Mouse (Mus musculus): ENCODE results near the gene Ntmt1.

Ntmt1 gene

DNA sequence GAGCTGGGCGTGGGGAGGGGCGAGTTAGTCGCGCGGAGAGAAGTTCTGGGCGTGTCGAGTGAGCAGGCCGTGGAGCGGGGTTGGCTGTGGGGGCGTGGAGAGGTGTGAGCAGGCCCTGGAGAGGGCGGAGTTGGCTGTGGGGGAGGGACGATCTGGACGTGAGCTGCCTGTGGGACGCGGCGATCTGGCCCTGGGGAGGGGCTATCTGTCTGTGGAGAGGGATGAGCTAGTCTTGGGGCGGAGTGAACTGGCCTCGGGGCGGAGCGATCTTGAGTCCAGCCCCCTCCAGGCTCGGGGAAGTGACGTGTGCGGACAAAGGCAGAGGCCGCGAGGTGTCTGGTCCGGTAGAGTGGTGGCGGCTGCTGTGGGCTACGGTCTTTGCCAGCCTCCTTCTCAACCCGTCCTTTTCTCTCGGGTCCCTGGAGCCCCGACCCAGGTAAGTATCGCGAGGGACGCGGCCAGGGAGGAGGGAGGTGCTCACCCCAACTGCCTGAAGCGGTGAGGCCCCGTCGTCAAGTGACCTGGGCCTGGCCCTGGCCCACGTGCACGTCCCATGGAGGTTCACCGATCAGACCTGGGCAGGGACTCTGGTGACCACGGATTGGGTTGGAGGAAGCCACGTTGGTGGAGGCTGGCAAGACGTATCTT, at the start of gene Ntmt1:
Gene Ntmt1, plus strand, starts transcription at position 179 of the 648 bp plus-strand sequence.
- peak; percentile 99 for DNase-seq (ENCODE audit: low read depth, low spot score)

DNA sequence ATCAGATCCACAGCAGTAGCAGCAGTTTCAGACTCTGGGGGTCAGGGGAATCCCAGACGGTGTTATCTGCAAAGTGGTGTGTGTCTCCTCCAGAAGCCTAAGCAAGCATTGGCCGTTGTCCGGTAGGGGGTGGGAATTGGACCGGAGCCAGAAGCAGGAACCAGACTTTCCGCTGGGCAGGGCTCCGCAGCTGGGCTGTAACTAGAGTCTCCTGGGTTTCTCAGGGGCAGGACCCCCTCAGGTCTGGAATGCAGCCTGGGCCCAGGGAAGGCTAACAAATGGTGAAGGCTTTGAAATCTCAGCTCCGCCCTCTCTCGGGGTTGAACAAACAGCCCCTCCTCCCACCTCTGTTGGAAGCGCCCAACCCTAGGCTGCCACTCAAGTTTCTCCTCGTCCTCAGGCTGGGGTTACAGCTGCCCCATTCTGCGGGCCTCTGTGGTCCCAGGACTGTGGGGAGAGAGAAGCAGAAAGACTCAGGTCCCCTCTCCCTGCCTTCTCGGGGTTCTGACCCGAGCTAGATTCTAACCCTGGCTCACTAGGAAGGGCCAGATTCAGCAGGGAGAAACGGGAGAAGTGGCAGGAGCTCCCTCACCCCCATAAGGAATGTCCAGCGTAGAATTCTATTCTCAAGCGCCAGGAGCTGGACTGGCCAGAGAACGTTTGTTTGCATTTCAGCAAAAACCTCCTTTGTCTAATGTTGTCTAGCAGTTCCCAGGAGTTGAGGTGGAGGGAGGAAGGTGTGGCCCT, 49.1 kb upstream of the Ntmt1 start:
- DNase-seq (ENCODE audit: low read depth, low spot score), result no peak

DNA sequence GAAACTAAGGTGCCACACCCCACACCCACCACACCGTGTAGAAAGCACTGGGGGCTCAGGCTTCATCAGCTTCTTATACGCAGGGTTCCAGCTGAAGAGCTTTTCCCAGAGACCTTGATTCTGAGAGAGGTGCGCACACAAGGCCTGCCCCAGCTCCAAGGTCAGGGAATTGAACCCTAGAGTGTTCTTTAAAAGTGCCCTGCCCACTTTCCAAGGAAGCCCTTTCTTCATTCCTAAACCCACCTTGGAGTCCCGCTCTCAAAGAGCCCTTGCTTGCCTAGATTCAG, 48.6 kb upstream of the Ntmt1 start:
- DNase-seq (ENCODE audit: low read depth, low spot score), result no peak

- DNase-seq (ENCODE audit: low read depth, low spot score), result no peak
Observed at GRCm38 (mm10) chr2:30759442-30759841, 48.2 kb upstream of the Ntmt1 start.

DNA sequence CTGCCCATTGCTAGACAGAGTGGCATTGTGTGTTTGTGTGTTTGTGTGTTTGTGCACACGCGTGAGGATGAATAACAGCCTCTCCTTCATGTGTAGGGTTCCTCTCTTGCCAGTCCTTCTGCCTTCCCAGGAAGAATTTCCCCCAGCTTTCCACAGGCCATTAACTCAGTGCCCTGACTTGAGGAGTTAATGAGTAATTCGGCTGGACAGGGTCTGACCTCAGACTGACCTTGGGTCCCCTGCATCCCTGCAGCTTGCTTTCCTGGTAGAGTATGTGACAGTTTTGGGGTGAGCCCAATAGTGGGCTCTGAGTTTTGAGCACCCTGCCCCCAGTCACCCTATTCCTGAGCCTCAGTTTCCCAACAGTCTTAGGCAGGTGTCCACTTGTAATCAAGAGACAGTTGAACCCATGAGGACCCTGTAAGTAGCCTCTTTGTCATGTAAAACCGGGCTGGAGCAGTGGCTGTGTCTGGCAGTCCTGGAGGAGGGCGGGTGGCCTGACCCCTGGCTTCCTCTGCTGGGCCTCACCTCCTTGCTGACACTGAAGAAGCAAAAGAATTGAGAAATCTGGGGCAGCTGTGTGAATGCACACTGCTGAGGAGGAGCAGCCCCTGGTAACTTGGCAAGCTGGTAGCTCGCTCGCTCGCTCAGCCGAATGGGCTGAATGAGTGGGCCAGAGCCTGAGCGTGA, 47.6 kb upstream of the Ntmt1 start:
- DNase-seq (ENCODE audit: low read depth, low spot score), result no peak

- no peak for DNase-seq (ENCODE audit: low read depth, low spot score)
Observed at GRCm38 (mm10) chr2:30760706-30761105, 46.9 kb upstream of the Ntmt1 start.

GRCm38 (mm10) chr2:30766446-30766845, 41.2 kb upstream of the Ntmt1 start:
- DNase-seq (ENCODE audit: low read depth, low spot score), result no peak

GRCm38 (mm10) chr2:30767626-30768240, 39.9 kb upstream of the Ntmt1 start:
- DNase-seq (ENCODE audit: low read depth, low spot score), result no peak

DNA sequence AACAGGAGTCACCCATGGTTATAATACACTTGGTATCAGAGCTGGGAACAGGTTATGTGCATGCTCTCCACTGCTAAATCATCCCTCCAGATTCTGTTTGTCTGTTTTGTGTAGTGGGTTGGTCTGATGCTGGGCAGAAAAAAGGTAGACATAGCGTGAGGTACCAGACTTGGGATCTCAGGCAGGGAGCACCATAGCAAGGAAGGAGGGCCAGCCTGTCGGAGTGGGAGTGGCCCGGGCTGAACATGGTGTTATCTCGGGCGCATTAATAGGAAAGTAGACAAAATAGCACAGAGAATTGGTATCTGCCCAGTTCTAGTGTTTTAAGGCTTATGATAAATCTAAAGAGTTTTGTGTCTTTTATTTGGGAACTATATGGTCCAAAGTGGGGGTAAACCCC, 39.1 kb upstream of the Ntmt1 start:
- DNase-seq (ENCODE audit: low read depth, low spot score), result no peak

DNA sequence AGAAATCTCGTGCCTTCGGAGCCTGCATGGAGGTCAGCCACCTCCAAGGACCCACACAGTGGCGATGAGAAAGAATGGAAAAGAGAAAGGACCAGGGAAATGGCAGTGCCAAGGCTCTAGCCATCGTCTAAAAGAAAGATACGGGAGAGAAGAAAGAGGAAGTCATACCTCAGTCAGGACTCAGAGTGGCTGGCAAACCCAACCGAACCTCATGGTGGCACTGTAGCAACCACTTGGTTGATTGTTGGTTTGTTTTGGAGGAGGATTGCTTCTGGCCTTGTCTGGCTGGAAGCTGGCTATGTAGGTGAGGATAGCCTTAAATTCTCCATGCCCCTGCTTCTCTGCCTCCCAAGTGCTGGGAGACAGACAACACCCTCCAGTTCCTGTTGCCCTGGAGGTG, 38.4 kb upstream of the Ntmt1 start:
- no peak for DNase-seq (ENCODE audit: low read depth, low spot score)

GRCm38 (mm10) chr2:30771368-30771805, 36.2 kb upstream of the Ntmt1 start:
- no peak for DNase-seq (ENCODE audit: low read depth, low spot score)

GRCm38 (mm10) chr2:30771806-30772460, 35.7 kb upstream of the Ntmt1 start:
- no peak for DNase-seq (ENCODE audit: low read depth, low spot score)

GRCm38 (mm10) chr2:30772581-30773312, 34.9 kb upstream of the Ntmt1 start:
- no peak for DNase-seq (ENCODE audit: low read depth, low spot score)

DNA sequence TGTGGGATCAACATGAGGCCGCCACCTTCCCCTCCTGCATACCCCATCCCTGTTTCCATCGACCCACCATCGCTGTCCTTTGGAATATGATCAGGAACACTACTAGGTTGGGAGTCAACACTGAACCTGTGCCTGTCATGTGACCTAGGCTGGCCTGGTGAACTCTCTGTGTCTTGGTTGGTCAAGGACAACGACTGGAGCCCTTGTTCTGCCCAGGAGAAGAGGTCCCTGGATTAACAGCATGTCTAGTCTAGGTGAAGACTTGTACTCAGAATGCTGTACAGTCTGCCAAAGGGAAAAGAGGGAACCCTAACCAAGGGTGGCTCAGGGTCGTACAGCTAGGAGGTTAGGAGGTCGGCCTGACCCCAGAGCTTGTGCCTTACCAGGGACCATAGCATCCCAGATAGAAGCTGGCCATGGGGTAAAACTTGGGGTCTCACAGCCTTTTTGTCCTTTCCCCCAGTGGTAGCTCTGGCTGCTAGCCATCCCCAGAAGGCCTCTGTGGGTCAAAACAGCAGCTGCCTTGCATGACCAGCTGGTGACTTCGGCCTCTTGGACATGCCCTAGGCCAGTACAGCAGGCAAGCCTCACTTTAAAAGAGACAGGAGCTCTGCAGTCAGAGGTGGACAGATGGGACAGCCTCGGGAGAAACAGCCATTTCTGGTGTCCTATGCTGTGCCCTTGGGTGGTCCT, 34.2 kb upstream of the Ntmt1 start:
- no peak for DNase-seq (ENCODE audit: low read depth, low spot score)

DNA sequence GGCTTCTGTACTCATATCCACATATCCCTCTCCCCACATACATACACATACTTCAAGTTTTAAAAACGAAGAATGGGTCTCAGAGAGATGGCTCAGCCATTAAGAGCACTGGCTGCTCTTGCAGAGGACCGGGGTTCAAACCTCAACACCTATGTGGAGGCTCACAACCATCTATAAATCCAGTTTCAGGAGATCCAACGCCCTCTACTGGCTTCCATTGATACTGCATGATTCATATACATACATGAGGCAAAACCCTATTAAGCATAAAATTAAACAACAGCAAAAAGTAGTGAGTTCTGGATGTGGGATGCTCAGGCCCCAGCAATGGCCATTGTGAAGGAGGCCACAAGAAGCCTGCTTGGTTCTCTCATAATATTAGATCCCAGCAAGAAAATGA, 31.7 kb upstream of the Ntmt1 start:
- DNase-seq (ENCODE audit: low read depth, low spot score), result no peak

DNA sequence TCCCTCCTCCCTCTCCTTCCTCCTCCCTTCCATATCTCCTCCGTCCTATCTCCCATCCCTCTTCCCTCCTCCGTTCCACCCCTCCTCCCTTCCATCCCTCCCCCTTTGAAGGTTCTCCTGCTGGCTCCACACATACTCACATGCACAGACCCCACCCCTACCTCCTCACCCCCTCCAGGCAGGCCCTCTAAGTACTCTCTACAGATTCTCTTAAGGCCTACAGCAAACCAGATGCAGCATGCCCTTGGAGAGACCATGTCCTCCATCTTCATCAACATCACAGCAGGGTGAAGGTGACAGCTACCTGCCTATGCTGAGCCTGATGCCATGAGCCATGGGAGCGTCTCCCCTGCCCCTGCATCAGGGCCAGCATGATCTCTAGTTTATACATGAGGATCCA, 30.4 kb upstream of the Ntmt1 start:
- no peak for DNase-seq (ENCODE audit: low read depth, low spot score)

GRCm38 (mm10) chr2:30778235-30778634, 29.4 kb upstream of the Ntmt1 start:
- no peak for DNase-seq (ENCODE audit: low read depth, low spot score)

DNA sequence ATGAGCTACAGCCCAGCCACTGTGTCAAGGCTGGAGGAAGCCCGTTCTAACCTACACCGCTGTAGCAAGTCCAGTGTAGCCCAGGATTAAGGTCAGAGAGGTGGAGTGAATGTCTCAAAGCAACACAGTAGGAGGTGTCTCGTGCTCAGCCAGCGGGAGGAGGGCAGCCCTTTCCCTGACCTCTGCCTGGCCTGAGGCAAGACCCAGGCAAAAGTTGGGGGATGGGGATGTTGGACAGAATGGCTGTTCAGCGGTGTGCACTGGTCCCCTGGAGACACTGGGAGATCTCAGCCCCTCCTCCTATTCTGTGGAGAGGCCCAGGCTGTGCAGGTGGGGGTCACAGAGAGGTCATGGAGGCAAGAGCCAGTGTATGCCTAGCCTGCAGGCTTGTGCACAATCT, 28.4 kb upstream of the Ntmt1 start:
- DNase-seq (ENCODE audit: low read depth, low spot score), result no peak

- DNase-seq (ENCODE audit: low read depth, low spot score), result no peak
Observed at GRCm38 (mm10) chr2:30782312-30783290, 25.0 kb upstream of the Ntmt1 start.
